Mouse (Mus musculus): ENCODE results near the gene Ppp1r14a. TPM values are rescaled to one million over a fixed set of nuclear protein-coding genes. Genes with fewer than 3 reads are reported as not detected.

The Ppp1r14a gene
- 22.1 and 29.1 TPM in 2 replicates for polyA plus RNA-seq (2011; ENCODE audit: insufficient read depth, insufficient read length, low read depth, missing spikeins)

DNA sequence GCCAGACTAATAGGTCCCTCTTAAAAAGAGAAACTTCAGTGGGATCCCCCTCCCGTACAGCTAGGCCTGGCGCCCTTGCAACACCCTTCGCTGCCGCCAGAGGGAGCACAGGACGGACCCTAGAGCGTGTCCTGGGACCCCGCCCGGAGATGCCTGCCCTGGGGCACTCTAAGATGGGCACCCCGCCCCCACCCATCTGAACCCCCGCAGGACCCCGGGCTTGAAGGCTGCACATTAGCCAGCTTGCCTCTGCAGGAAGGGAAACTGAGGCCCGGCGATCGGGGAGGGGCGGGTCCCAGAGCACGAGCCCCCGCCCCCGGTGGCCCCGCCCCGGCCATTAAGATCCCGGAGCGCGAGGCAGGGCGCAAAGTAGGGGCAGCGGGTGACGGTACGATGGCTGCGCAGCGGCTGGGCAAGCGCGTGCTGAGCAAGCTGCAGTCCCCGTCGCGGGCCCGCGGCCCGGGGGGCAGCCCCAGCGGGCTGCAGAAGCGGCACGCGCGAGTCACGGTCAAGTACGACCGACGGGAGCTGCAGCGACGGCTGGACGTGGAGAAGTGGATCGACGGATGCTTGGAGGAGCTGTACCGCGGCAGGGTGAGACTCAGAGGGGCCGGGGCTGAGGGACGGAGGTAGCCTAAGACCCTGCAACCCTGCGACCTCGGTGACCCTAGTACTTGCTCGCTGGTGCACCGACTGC is at the start of gene Ppp1r14a:
Gene Ppp1r14a (plus strand): TSS at position 367 of the 697 bp plus-strand sequence.
- Histone ChIP-seq H3K27ac (ENCODE audit: insufficient read depth, low read length) (no peak within 1 kb of the TSS), H3K9ac (ENCODE audit: low read depth, poor library complexity, severe bottlenecking) (peak within 1 kb of the TSS; percentile 61), H3K9me3 (replicated peaks; ENCODE audit: control insufficient read depth, insufficient read depth, low read length, poor library complexity, severe bottlenecking) (no peaks in the 10 kb centered on the region), H3K4me1 (ENCODE audit: control insufficient read depth, insufficient read depth, low read length) (peaks cover 13% of the 10 kb centered on the region), H3K4me3 (ENCODE audit: low read depth, low read length) (peak within 1 kb of the TSS; percentile 77), H3K36me3 (ENCODE audit: control insufficient read depth, insufficient read depth, low read length, poor library complexity, severe bottlenecking) (no peaks in the 10 kb centered on the region), H3K27me3 (ENCODE audit: control insufficient read depth, insufficient read depth, low read length, poor library complexity, severe bottlenecking) (no peaks in the 10 kb centered on the region)
- TF ChIP-seq EP300 (IDR thresholded peaks at IDR 0.05; ENCODE audit: insufficient read depth, low read depth, low read length) (peak; percentile 32; the same call in 1 of the 2 replicates), CTCF (IDR thresholded peaks at IDR 0.05; ENCODE audit: low read depth, low read length) (peak; percentile 81), POLR2A (IDR thresholded peaks at IDR 0.05; ENCODE audit: insufficient read depth, low read length) (peak; percentile 36)

DNA sequence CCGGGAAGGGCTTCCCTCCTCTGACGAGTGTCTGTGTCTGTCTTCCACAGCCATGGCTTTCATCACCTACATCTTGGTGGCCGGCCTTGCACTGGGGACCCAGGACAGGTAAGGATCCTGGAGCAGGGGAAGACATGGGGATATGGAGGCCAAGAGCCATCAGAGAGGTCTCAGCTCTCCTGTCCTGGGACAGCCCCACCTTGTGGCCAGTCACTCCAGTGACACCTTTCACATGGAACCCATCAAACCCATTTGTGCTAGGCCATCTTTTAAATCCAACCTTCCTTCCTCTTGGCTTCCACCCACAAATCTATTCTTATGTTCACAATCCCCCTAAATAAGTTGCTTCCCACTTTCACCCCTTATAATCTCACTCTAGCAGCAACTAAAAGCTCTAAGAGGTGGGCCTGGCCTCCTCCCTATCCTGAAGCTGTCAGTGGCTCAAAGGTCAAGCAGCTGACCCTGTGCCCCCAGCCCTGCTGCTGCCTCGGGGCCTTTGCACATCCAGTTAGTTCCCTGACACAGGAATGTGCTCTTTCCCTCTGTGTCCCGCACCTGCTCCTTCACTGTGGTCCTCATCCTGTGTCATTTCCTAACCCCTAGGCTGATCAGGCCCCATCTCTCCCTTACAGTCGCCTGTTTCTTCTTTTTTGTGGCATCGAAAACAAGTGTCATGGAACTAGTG is 44.2 kb upstream of the Ppp1r14a start:
- H3K4me3 ChIP-seq (ENCODE audit: low read depth, low read length): no peak overlapping the region
- no peaks in the 10 kb centered on the region for H3K27me3 ChIP-seq (ENCODE audit: control insufficient read depth, insufficient read depth, low read length, poor library complexity, severe bottlenecking)
- no peaks in the 10 kb centered on the region for H3K36me3 ChIP-seq (ENCODE audit: control insufficient read depth, insufficient read depth, low read length, poor library complexity, severe bottlenecking)
- no peak for TF ChIP-seq POLR2A (IDR thresholded peaks at IDR 0.05; ENCODE audit: insufficient read depth, low read length)
- TF ChIP-seq CTCF (IDR thresholded peaks at IDR 0.05; ENCODE audit: low read depth, low read length): peak; percentile 89
- no peak overlapping the region for H3K9ac ChIP-seq (ENCODE audit: low read depth, poor library complexity, severe bottlenecking)
- peaks cover under 1% of the 10 kb centered on the region for H3K4me1 ChIP-seq (ENCODE audit: control insufficient read depth, insufficient read depth, low read length)
- peak overlapping the region; percentile 45; the same call in 1 of the 2 replicates for H3K27ac ChIP-seq (ENCODE audit: insufficient read depth, low read length)
- no peaks in the 10 kb centered on the region for H3K9me3 ChIP-seq (replicated peaks; ENCODE audit: control insufficient read depth, insufficient read depth, low read length, poor library complexity, severe bottlenecking)

DNA sequence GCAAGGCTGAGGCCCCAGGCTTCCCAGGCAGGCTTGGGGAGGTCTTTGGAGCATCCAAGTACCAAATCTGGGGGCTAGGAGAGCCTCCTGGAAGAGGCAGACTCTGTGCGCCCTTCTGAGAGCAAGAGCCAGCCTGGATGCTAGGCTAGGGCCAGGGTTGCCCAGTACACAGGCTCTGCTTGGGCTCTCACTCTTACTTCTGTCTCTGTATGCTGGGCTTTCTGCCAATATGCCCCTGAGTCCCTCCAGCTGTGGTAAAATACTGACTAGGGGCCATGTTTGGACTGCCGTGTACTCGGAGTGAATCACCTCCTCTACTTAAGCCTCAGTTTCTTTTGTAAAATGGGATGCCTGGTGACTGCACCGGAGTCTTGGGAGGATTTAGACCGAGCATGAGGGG is 43.1 kb upstream of the Ppp1r14a start:
- no peak overlapping the region for H3K27ac ChIP-seq (ENCODE audit: insufficient read depth, low read length)
- TF ChIP-seq EP300 (IDR thresholded peaks at IDR 0.05; ENCODE audit: insufficient read depth, low read depth, low read length) (no peak), CTCF (IDR thresholded peaks at IDR 0.05; ENCODE audit: low read depth, low read length) (no peak), POLR2A (IDR thresholded peaks at IDR 0.05; ENCODE audit: insufficient read depth, low read length) (no peak)
- no peaks in the 10 kb centered on the region for H3K27me3 ChIP-seq (ENCODE audit: control insufficient read depth, insufficient read depth, low read length, poor library complexity, severe bottlenecking)
- no peaks in the 10 kb centered on the region for H3K36me3 ChIP-seq (ENCODE audit: control insufficient read depth, insufficient read depth, low read length, poor library complexity, severe bottlenecking)
- no peak overlapping the region for H3K4me3 ChIP-seq (ENCODE audit: low read depth, low read length)
- H3K9me3 ChIP-seq (replicated peaks; ENCODE audit: control insufficient read depth, insufficient read depth, low read length, poor library complexity, severe bottlenecking): no peaks in the 10 kb centered on the region
- no peaks in the 10 kb centered on the region for H3K4me1 ChIP-seq (ENCODE audit: control insufficient read depth, insufficient read depth, low read length)
- no peak overlapping the region for H3K9ac ChIP-seq (ENCODE audit: low read depth, poor library complexity, severe bottlenecking)

DNA sequence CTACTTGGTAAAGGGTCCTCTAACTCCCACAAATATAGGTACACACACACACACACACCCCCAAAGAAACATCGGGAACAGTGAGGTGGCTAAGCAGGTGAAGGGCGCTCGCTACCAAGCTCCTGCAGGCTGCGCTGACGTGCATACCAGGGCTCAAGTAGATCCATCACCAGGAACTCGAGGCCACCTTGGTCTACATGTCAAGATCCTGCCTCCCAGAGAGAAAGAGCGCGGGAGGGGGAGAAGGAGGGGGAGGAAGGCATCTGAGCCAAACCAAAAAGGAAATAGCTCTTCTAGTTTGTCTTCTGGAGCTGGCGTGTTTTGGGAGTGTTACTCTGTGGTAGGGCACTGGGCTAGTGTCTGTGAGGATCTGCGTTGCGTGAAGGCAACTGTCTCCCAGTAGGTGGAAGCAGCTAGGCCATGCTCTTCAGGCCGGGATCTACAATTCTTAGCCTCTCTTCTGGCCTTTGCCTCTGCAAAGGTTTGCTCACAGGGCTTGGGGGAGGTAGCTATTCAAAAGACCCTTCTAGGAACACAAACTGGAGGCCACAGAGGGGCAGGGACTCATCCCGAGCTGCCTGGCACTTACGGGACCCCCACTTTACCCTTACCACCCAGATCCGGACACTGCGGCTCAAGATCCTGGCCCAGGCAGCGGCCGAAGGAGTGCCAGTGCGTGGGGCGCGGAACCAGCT is 42.3 kb upstream of the Ppp1r14a start:
- H3K4me3 ChIP-seq (ENCODE audit: low read depth, low read length): peak overlapping the region; percentile 43
- H3K27ac ChIP-seq (ENCODE audit: insufficient read depth, low read length): peak overlapping the region; percentile 12; the same call in 1 of the 2 replicates
- peak overlapping the region; percentile 32 for H3K9ac ChIP-seq (ENCODE audit: low read depth, poor library complexity, severe bottlenecking)
- H3K36me3 ChIP-seq (ENCODE audit: control insufficient read depth, insufficient read depth, low read length, poor library complexity, severe bottlenecking): no peaks in the 10 kb centered on the region
- H3K4me1 ChIP-seq (ENCODE audit: control insufficient read depth, insufficient read depth, low read length): no peaks in the 10 kb centered on the region
- H3K9me3 ChIP-seq (replicated peaks; ENCODE audit: control insufficient read depth, insufficient read depth, low read length, poor library complexity, severe bottlenecking): no peaks in the 10 kb centered on the region
- TF ChIP-seq CTCF (IDR thresholded peaks at IDR 0.05; ENCODE audit: low read depth, low read length) (no peak), POLR2A (IDR thresholded peaks at IDR 0.05; ENCODE audit: insufficient read depth, low read length) (no peak), EP300 (IDR thresholded peaks at IDR 0.05; ENCODE audit: insufficient read depth, low read depth, low read length) (no peak)
- no peaks in the 10 kb centered on the region for H3K27me3 ChIP-seq (ENCODE audit: control insufficient read depth, insufficient read depth, low read length, poor library complexity, severe bottlenecking)

DNA sequence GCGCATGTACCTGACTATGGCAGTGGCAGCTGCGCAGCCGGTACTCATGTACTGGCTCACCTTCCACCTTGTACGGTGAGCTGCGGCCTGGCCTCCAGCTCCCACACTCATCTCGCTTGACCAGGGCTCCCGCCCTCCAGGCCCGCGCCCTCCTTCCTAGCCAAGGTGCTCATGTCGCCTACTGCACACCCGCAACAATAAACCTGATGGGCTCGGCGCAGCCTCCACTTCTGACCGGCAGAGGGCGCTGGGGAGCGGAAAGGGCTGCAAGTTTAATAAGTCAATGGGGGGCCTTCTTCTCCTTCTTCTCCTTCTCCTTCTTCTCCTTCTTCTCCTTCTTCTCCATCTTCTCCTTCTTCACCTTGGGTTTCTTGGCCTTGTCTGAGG is 41.8 kb upstream of the Ppp1r14a start:
- Histone ChIP-seq H3K9ac (ENCODE audit: low read depth, poor library complexity, severe bottlenecking) (peak overlapping the region; percentile 59), H3K4me1 (ENCODE audit: control insufficient read depth, insufficient read depth, low read length) (no peaks in the 10 kb centered on the region), H3K9me3 (replicated peaks; ENCODE audit: control insufficient read depth, insufficient read depth, low read length, poor library complexity, severe bottlenecking) (no peaks in the 10 kb centered on the region), H3K4me3 (ENCODE audit: low read depth, low read length) (peak overlapping the region; percentile 44), H3K27me3 (ENCODE audit: control insufficient read depth, insufficient read depth, low read length, poor library complexity, severe bottlenecking) (no peaks in the 10 kb centered on the region), H3K27ac (ENCODE audit: insufficient read depth, low read length) (peak overlapping the region; percentile 59; the same call in 1 of the 2 replicates), H3K36me3 (ENCODE audit: control insufficient read depth, insufficient read depth, low read length, poor library complexity, severe bottlenecking) (no peaks in the 10 kb centered on the region)
- no peak for TF ChIP-seq POLR2A (IDR thresholded peaks at IDR 0.05; ENCODE audit: insufficient read depth, low read length)
- TF ChIP-seq EP300 (IDR thresholded peaks at IDR 0.05; ENCODE audit: insufficient read depth, low read depth, low read length): 0 out of 2 replicates have a peak, but pooled peaks have one; percentile 47
- TF ChIP-seq CTCF (IDR thresholded peaks at IDR 0.05; ENCODE audit: low read depth, low read length): peak; percentile 92
